Mouse (Mus musculus) testis, adult 2 months (tissue): ENCODE measurements at regions not wholly inside any gene's neighbourhood (a gene's known extent, or its start where the extent isn't known, plus 50 kb on each side); places are given as distances from the start of the nearest gene placed in this dataset.

Experiments used
- CTCF ChIP-seq: fragments of 200-500 bp; IDR thresholded peaks from 2 replicates; pipeline ENCODE4 v1.5.1; 2012; ENCODE audit warnings: low read depth, mild to moderate bottlenecking, inconsistent platforms, low read length, moderate library complexity; ENCODE audit not compliant: control insufficient read depth, insufficient read depth, insufficient replicate concordance
- POLR2A ChIP-seq: fragments of 200-500 bp; IDR thresholded peaks from 2 replicates; pipeline ENCODE4 v1.6.1; 2012; ENCODE audit warnings: low read depth, mild to moderate bottlenecking, inconsistent platforms, low read length, moderate library complexity; ENCODE audit not compliant: control insufficient read depth

DNA sequence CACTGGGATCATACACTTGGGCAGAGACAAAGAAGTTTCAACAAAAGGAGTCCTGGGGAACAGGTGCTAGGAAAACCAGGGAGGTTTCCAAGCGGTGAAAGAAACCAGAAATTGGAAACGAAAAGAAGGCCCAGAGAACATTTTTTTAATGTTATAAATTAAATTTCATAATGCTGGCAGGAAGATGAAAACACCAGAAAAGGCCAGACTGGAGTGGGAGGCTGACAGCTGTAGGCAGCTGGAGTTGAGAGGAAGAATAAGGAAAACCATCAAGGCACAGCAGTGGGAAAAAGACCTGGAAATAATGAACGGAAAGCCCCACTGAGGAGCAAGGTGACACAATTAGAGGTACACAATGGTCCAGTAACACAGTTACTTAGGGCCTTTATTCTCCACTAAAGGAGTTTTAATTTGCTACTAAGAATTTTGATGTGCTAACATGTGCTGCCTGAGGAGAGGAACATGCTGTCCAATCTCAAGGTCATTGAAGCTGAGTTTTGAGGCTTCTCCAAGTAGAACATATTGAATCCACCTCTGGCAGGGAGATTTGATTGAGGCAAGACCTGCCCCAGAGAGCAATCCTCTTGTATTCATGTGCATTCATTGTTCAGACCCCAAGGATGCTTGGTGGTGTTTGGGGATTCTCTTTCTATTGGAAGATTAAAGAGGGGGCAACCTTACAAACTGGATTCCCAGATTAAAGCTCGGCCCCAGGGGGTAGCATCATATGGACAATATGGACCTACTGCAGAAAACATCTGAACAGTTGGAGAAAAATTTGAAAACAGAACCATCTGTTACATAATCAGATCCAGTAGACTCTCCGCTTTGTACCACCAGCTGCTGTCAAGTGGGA lies 53.9 kb upstream of the Igf1 start:
- no peak for TF ChIP-seq POLR2A
- no peak for TF ChIP-seq CTCF
